In genomic region chr7:68211883-68212282, GRCm38 (mm10) we compare ENCODE assay signal across 23 mouse cellular contexts. TPM values are rescaled to one million over a fixed set of nuclear protein-coding genes. Genes with fewer than 3 reads are reported as not detected.
A peak's percentile ranks its signal among the peaks of the same experiment; 100 is the strongest.
DNase-seq lines count a peak whose midpoint lies in the region; ATAC-seq and TF ChIP-seq lines count a peak whose summit lies in the region.
"Had no signal": no experiment of that assay in that cellular context is flagged by ENCODE, and none has a peak within 500 bp of the region (broad histone marks: within the 10 kb centered on the region; RNA-seq: fewer than 3 reads in every experiment).

No protein-coding gene starts in this region.

- peak; percentile 51 for DNase-seq in midbrain, postnatal 0 days (ENCODE audit: low spot score)
- DNase-seq in midbrain, embryonic 10.5 days (ENCODE audit: low spot score), result no peak
- DNase-seq in cerebellum, adult 2 months, result peak; percentile 46 to 61
- DNase-seq in cerebellum, postnatal 10 days, result peak; percentile 72 to 78
- peak; percentile 31 for DNase-seq in yolk sac, embryonic 10.5 days (ENCODE audit: low spot score)
- DNase-seq in kidney, postnatal 36 days, result no peak
- no peak for DNase-seq in adrenal gland, postnatal 14 days
- DNase-seq: adrenal gland, adult 2 months; gastrocnemius, adult 2 months; gastrocnemius, postnatal 25 days; heart, adult 11 months; heart, postnatal 4 days; kidney, adult 18-20 months had no signal

- peaks cover 43% of the 10 kb centered on the region for H3K36me3 ChIP-seq in midbrain, postnatal 0 days (ENCODE audit: insufficient read depth, low read length)
- peaks cover 100% of the 10 kb centered on the region for H3K36me3 ChIP-seq in midbrain, embryonic 10.5 days

- no peaks in the 10 kb centered on the region for H3K4me1 ChIP-seq in midbrain, postnatal 0 days (ENCODE audit: insufficient read depth, low read length)
- no peaks in the 10 kb centered on the region for H3K4me1 ChIP-seq in midbrain, embryonic 10.5 days
- H3K4me1 ChIP-seq in cerebellum, adult 2 months (ENCODE audit: control insufficient read depth, insufficient read depth, low read length), result peaks cover 4% of the 10 kb centered on the region; the same call in 1 of the 2 replicates
- H3K4me1 ChIP-seq: embryonic facial prominence, embryonic 13.5 days; hindbrain, embryonic 13.5 days; intestine, embryonic 15.5 days had no signal

- no peak for TF ChIP-seq CTCF in midbrain, postnatal 0 days (IDR thresholded peaks at IDR 0.05)
- TF ChIP-seq CTCF in cerebellum, adult 2 months (IDR thresholded peaks at IDR 0.05; ENCODE audit: borderline replicate concordance, insufficient read depth, low read depth, low read length), result no peak

- H3K4me3 ChIP-seq in midbrain, postnatal 0 days (ENCODE audit: low read depth, low read length), result no peak overlapping the region
- H3K4me3 ChIP-seq in midbrain, embryonic 10.5 days, result no peak overlapping the region
- H3K4me3 ChIP-seq in cerebellum, adult 2 months (replicated peaks; ENCODE audit: insufficient read depth, low read depth, low read length), result no peak overlapping the region
- H3K4me3 ChIP-seq: embryonic facial prominence, embryonic 13.5 days; gastrocnemius, adult 2 months; heart, embryonic 13.5 days; hindbrain, embryonic 13.5 days; intestine, embryonic 15.5 days had no signal

- no peak overlapping the region for H3K9ac ChIP-seq in midbrain, postnatal 0 days (replicated peaks; ENCODE audit: low read length, poor library complexity, severe bottlenecking)
- H3K9ac ChIP-seq: embryonic facial prominence, embryonic 13.5 days; heart, embryonic 13.5 days; hindbrain, embryonic 13.5 days; intestine, embryonic 15.5 days had no signal

- no peak for TF ChIP-seq POLR2A in cerebellum, adult 2 months (IDR thresholded peaks at IDR 0.05; ENCODE audit: borderline replicate concordance, insufficient read depth, low read length)

- no peak overlapping the region for H3K27ac ChIP-seq in midbrain, postnatal 0 days (ENCODE audit: low read depth, low read length)
- H3K27ac ChIP-seq in midbrain, embryonic 10.5 days (replicated peaks), result no peak overlapping the region
- no peak overlapping the region for H3K27ac ChIP-seq in cerebellum, adult 2 months (ENCODE audit: insufficient read depth, low read length)
- H3K27ac ChIP-seq: embryonic facial prominence, embryonic 13.5 days; gastrocnemius, adult 2 months; heart, embryonic 13.5 days; hindbrain, embryonic 13.5 days; intestine, embryonic 15.5 days had no signal

- no peaks in the 10 kb centered on the region for H3K9me3 ChIP-seq in midbrain, postnatal 0 days (ENCODE audit: low read length)
- H3K9me3 ChIP-seq in midbrain, embryonic 10.5 days (replicated peaks), result no peaks in the 10 kb centered on the region
- H3K9me3 ChIP-seq: embryonic facial prominence, embryonic 13.5 days; heart, embryonic 13.5 days; hindbrain, embryonic 13.5 days; intestine, embryonic 15.5 days had no signal

- H3K27me3 ChIP-seq in midbrain, postnatal 0 days (ENCODE audit: insufficient read depth, low read length), result no peaks in the 10 kb centered on the region
- H3K27me3 ChIP-seq in midbrain, embryonic 10.5 days (ENCODE audit: low read depth, poor library complexity, severe bottlenecking), result no peaks in the 10 kb centered on the region
- no peaks in the 10 kb centered on the region for H3K27me3 ChIP-seq in cerebellum, adult 2 months (ENCODE audit: control insufficient read depth, insufficient read depth, low read length)
- H3K27me3 ChIP-seq: CH12.LX; embryonic facial prominence, embryonic 13.5 days; heart, embryonic 13.5 days; hindbrain, embryonic 13.5 days; intestine, embryonic 15.5 days; Patski had no signal

- WGBS in midbrain, postnatal 0 days, result 93% methylated on average over 7 of the region's 7 CpGs
- whole genome bisulfite sequencing in midbrain, embryonic 10.5 days, result 88% methylated on average over 7 of the region's 7 CpGs
- 39% methylated on average over 7 of the region's 7 CpGs for WGBS in cerebellum, adult 2 months

- ATAC-seq in midbrain, postnatal 0 days (ENCODE audit: low FRiP score), result no peak
- no peak for ATAC-seq in monocyte, adult 5-6 weeks (replicated peaks; ENCODE audit: insufficient number of reproducible peaks, low FRiP score, low TSS enrichment, poor library complexity, severe bottlenecking)
- ATAC-seq: activated CD4-positive, CD25-positive, alpha-beta regulatory T cell, adult 4 months; forebrain, embryonic 14.5 days; intestine, embryonic 15.5 days; Patski had no signal

- H3K4me2 ChIP-seq in midbrain, postnatal 0 days (ENCODE audit: low read depth, low read length, poor library complexity, severe bottlenecking), result no peak overlapping the region
- H3K4me2 ChIP-seq: embryonic facial prominence, embryonic 13.5 days; heart, embryonic 13.5 days; hindbrain, embryonic 13.5 days; intestine, embryonic 15.5 days had no signal

RNA-seq across cellular contexts. Expression of gene Pgpep1l, which starts 52.1 kb away (rescaled TPM):
- 1.2 TPM in 1 of 2 replicates, not detected in the other for total RNA-seq in midbrain, postnatal 0 days (2014; rRNA removed)
- not detected in 2 replicates for polyA plus RNA-seq in midbrain, postnatal 0 days (2015; fragmentation: Nextera tagmentation; extraction: Ambion mirVana)
- polyA plus RNA-seq in midbrain, embryonic 10.5 days (2016; fragmentation: Nextera tagmentation; extraction: Ambion mirVana), result not detected in 2 replicates
- 0.19 and 0.36 TPM in 2 replicates for polyA plus RNA-seq in cerebellum, adult 2 months (2012; rRNA removed)
- total RNA-seq in monocyte, adult 5-6 weeks (2017), result 0.87 TPM in 1 of 3 replicates, not detected in the others
- total RNA-seq in adrenal gland, postnatal 14 days (2021), result not detected in 2 replicates
- total RNA-seq: adrenal gland, adult 2 months; CH12.LX; heart, postnatal 4 days had no signal
- polyA plus RNA-seq: adrenal gland, adult 2 months; forebrain, embryonic 14.5 days; heart, embryonic 13.5 days; hindbrain, embryonic 13.5 days; intestine, embryonic 15.5 days; kidney, embryonic 14.5 days; Patski had no signal

Comparison
In these comparisons a context has a peak if more than half of its experiments do, and no peak if none do; other contexts are left out.
1. DNase-seq: peak in midbrain, postnatal 0 days (single experiment), cerebellum, adult 2 months (2 of 2), cerebellum, postnatal 10 days (2 of 2) and yolk sac, embryonic 10.5 days (single experiment); none in midbrain, embryonic 10.5 days (single experiment), kidney, postnatal 36 days (0 of 2) and adrenal gland, postnatal 14 days (single experiment).